Mouse (Mus musculus) adrenal gland, postnatal 10 days (tissue): ENCODE measurements at regions not wholly inside any gene's neighbourhood (a gene's known extent, or its start where the extent isn't known, plus 50 kb on each side); places are given as distances from the start of the nearest gene placed in this dataset.

Source experiments
- DNase-seq: peaks from one replicate; pipeline ENCODE4 v3.0.0; 2021; ENCODE audit warnings: mixed read lengths

GRCm38 (mm10) chr4:54460596-54460995 is 484.3 kb upstream of the Zfp462 start:
- DNase-seq = no peak

- DNase-seq = no peak
These were observed 475.7 kb upstream of the Zfp462 start for GRCm38 (mm10) chr4:54469176-54469575.

- peak; percentile 37 for DNase-seq
These were observed 474.5 kb upstream of the Zfp462 start for GRCm38 (mm10) chr4:54470022-54471008.

GRCm38 (mm10) chr4:54471009-54471408 is 473.8 kb upstream of the Zfp462 start:
- DNase-seq = no peak

- DNase-seq = no peak
These were observed 463.1 kb upstream of the Zfp462 start for GRCm38 (mm10) chr4:54481766-54482165.

GRCm38 (mm10) chr4:54493074-54493473 is 451.8 kb upstream of the Zfp462 start:
- DNase-seq = no peak

- no peak for DNase-seq
These were observed 447.4 kb upstream of the Zfp462 start for GRCm38 (mm10) chr4:54497312-54497994.

GRCm38 (mm10) chr4:54515934-54516333 is 428.9 kb upstream of the Zfp462 start:
- DNase-seq = no peak

- no peak for DNase-seq
These were observed 421.6 kb upstream of the Zfp462 start for GRCm38 (mm10) chr4:54523283-54523682.

GRCm38 (mm10) chr4:54526003-54526586 is 418.8 kb upstream of the Zfp462 start:
- DNase-seq = no peak

GRCm38 (mm10) chr4:54527660-54528059 is 417.2 kb upstream of the Zfp462 start:
- peak; percentile 67 for DNase-seq

- DNase-seq = no peak
These were observed 413.1 kb upstream of the Zfp462 start for GRCm38 (mm10) chr4:54531739-54532138.

GRCm38 (mm10) chr4:54533846-54534245 is 411.0 kb upstream of the Zfp462 start:
- DNase-seq = no peak

- DNase-seq = no peak
These were observed 391.8 kb upstream of the Zfp462 start for GRCm38 (mm10) chr4:54552864-54553618.

- no peak for DNase-seq
These were observed 381.8 kb upstream of the Zfp462 start for GRCm38 (mm10) chr4:54563075-54563474.

GRCm38 (mm10) chr4:54573185-54573584 is 371.7 kb upstream of the Zfp462 start:
- no peak for DNase-seq

- peak; percentile 68 for DNase-seq
These were observed 357.7 kb upstream of the Zfp462 start for GRCm38 (mm10) chr4:54587197-54587596.

- no peak for DNase-seq
These were observed 356.1 kb upstream of the Zfp462 start for GRCm38 (mm10) chr4:54588704-54589103.

- DNase-seq = peak; percentile 59
These were observed 343.0 kb upstream of the Zfp462 start for GRCm38 (mm10) chr4:54601671-54602512.

GRCm38 (mm10) chr4:54602513-54603205 is 342.2 kb upstream of the Zfp462 start:
- no peak for DNase-seq

- no peak for DNase-seq
These were observed 334.7 kb upstream of the Zfp462 start for GRCm38 (mm10) chr4:54610101-54610500.
